Mouse (Mus musculus) heart, postnatal 0 days (tissue): Measurements from ENCODE around the gene Lmntd1.

Experiments
- CTCF ChIP-seq: IDR thresholded peaks from 2 replicates; pipeline ENCODE4 v1.5.1; 2016; ENCODE audit warnings: antibody characterized with exemption, control low read depth, low read depth
- EP300 ChIP-seq: IDR thresholded peaks from 2 replicates; pipeline ENCODE4 v1.6.1; 2016; ENCODE audit warnings: antibody characterized with exemption, low read depth

DNA sequence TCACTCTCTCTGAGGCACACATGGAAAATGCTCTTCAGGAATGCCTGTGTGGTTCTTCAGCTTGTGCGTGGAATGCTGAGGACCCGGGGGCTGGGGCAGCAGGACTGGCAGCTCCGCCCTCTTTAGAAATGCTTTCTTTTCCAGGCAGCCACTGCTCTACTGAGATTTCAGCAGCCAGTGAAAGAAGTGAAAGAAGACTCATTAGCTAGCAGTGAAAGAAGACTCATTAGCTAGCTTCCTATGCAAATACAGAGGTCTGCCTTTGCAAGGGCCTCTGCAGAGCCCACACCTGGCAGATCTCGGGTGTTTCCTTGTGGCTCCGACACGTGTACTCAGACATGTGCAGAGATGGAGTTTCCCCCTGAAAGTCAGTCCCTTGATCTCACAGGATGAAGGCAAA, 234.9 kb downstream of the Lmntd1 start:
- no peak for TF ChIP-seq CTCF
- no peak for TF ChIP-seq EP300
